Mouse (Mus musculus) stomach, postnatal 0 days (tissue): ENCODE results near the gene Arf5. TPM values are rescaled to one million over a fixed set of nuclear protein-coding genes. Genes with fewer than 3 reads are reported as not detected.

ENCODE experiments used
- ATAC-seq: fragments of 200-750 bp; cut with Nextera tagmentation; 2 replicates; pipeline ENCODE4 v1.8.0; 2017; ENCODE audit not compliant: low FRiP score, low TSS enrichment
- DNase-seq: peaks from one replicate; pipeline ENCODE4 v3.0.0-alpha.2; 2016; ENCODE audit warnings: low spot score
- H3K27ac ChIP-seq: fragments of 300-500 bp; sonication (generic); replicated peaks from 2 replicates; pipeline ENCODE4 v1.5.1; 2014; ENCODE audit warnings: mild to moderate bottlenecking, control low read depth
- H3K27me3 ChIP-seq: fragments of 300-500 bp; sonication (generic); 2 replicates; pipeline ENCODE4 v1.6.1; 2014; ENCODE audit warnings: low read length; ENCODE audit not compliant: control insufficient read depth, insufficient read depth
- H3K36me3 ChIP-seq: fragments of 300-500 bp; sonication (generic); 2 replicates; pipeline ENCODE4 v1.6.1; 2014; ENCODE audit warnings: low read length, mixed read lengths; ENCODE audit not compliant: control insufficient read depth, insufficient read depth
- H3K4me1 ChIP-seq: fragments of 300-500 bp; sonication (generic); replicated peaks from 2 replicates; pipeline ENCODE4 v1.6.1; 2014; ENCODE audit warnings: antibody characterized with exemption; ENCODE audit not compliant: control insufficient read depth, insufficient read depth
- H3K4me2 ChIP-seq: fragments of 300-500 bp; sonication (generic); replicated peaks from 2 replicates; pipeline ENCODE4 v1.6.1; 2014; ENCODE audit warnings: low read depth, mild to moderate bottlenecking, control low read depth, moderate library complexity
- H3K4me3 ChIP-seq: fragments of 300-500 bp; sonication (generic); 2 replicates; pipeline ENCODE4 v1.5.1; 2014; ENCODE audit warnings: low read depth, low read length, control low read depth
- H3K9ac ChIP-seq: fragments of 300-500 bp; sonication (generic); 2 replicates; pipeline ENCODE4 v1.6.1; 2014; ENCODE audit warnings: mild to moderate bottlenecking, low read length, control low read depth, mixed read lengths
- H3K9me3 ChIP-seq: fragments of 300-500 bp; sonication (generic); 2 replicates; pipeline ENCODE4 v1.6.1; 2016; ENCODE audit warnings: low read length; ENCODE audit not compliant: control insufficient read depth
- CTCF ChIP-seq: IDR thresholded peaks from 2 replicates; pipeline ENCODE4 v1.5.1; 2016; ENCODE audit warnings: antibody characterized with exemption, low read depth, mild to moderate bottlenecking, moderate library complexity
- EP300 ChIP-seq: optimal IDR thresholded peaks from 2 replicates; pipeline ENCODE3; 2016; ENCODE audit warnings: antibody characterized with exemption
- WGBS: fragments of 180-500 bp; shearing (Covaris S2); extraction: QIAGEN DNeasy Blood & Tissue Kit; methylation state at CpG from one replicate; pipeline ENCODE4 v1.1.7; 2014; 5-methylcytosine and 5-hydroxymethylcytosine counted together
- polyA plus RNA-seq: library from polyadenylated mRNA; unstranded; fragments of >200 nt; fragmentation: Nextera tagmentation; extraction: Ambion mirVana; gene quantifications from 2 replicates; pipeline ENCODE4 v1.2.1, GENCODE M21; 2015

Gene Arf5
- polyA plus RNA-seq, 1 experiment from 2014 or later = 296 TPM

- WGBS = 73% methylated on average over 14 of the region's 14 CpGs
- no peak for TF ChIP-seq EP300
- no peak for TF ChIP-seq CTCF
- Histone ChIP-seq H3K4me3 (no peak overlapping the region), H3K27me3 (no peaks in the 10 kb centered on the region), H3K4me2 (no peak overlapping the region), H3K4me1 (peaks cover 7% of the 10 kb centered on the region; the same call in 1 of the 2 replicates), H3K36me3 (peaks cover 15% of the 10 kb centered on the region), H3K9me3 (no peaks in the 10 kb centered on the region), H3K27ac (no peak overlapping the region), H3K9ac (no peak overlapping the region)
- DNase-seq (peak; percentile 43), ATAC-seq (no peak)
These were observed 4.9 kb upstream of the Arf5 start for GRCm38 (mm10) chr6:28418449-28418848.

DNA sequence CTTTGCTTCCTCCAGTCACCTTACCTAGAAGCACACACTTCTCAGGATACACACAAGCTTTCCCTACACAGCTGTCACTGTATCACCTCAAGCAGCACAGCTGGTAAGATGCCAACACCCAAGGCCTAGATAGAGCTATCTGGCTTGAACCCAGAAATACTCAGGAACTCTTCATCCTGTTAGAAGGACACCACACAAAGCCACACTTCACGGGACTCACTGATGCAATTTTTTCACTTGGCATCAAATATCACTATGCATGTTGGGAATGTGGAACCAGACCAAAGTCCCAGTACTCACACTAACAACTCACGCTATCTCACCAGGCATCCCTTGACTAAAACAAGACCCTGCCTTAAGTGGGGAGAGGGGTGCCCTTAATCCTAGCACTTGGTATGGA is 3.7 kb upstream of the Arf5 start:
- ATAC-seq = no peak
- no peak overlapping the region for H3K4me3 ChIP-seq
- peaks cover 11% of the 10 kb centered on the region; the same call in 1 of the 2 replicates for H3K4me1 ChIP-seq
- H3K36me3 ChIP-seq = peaks cover 15% of the 10 kb centered on the region
- no peak overlapping the region for H3K27ac ChIP-seq
- H3K27me3 ChIP-seq = no peaks in the 10 kb centered on the region
- no peak for DNase-seq
- no peak overlapping the region for H3K9ac ChIP-seq
- peak overlapping the region; percentile 70 for H3K4me2 ChIP-seq
- H3K9me3 ChIP-seq = no peaks in the 10 kb centered on the region
- 47% methylated on average over 2 of the region's 2 CpGs for WGBS
- TF ChIP-seq EP300 = no peak
- TF ChIP-seq CTCF = no peak

DNA sequence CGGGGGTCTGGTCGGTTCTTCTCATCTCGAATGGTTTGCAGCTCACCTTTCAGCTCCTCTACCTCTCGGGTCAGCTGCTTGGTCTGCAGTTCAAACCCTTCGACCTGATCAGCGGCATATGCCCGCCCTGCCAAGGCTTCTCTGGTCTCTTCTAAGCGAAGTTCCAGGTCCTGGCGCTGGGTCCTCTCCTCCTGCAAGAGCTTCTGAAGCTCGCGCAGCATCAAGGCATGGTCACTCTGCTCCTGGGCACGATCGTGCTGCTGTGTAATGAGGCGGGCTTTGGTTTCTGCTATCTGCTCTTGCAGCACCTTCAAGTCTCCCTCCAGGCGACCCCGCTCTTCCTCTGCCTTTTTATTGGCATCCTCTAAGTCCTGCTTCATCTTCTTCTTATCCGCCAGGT is 3.0 kb upstream of the Arf5 start:
- peak overlapping the region; percentile 58 for H3K4me3 ChIP-seq
- no peak overlapping the region for H3K27ac ChIP-seq
- no peak for TF ChIP-seq CTCF
- peak overlapping the region; percentile 70 for H3K4me2 ChIP-seq
- 71% methylated on average over 17 of the region's 17 CpGs for WGBS
- no peak for ATAC-seq
- no peak for DNase-seq
- peak overlapping the region; percentile 84; the same call in 1 of the 2 replicates for H3K9ac ChIP-seq
- H3K9me3 ChIP-seq = no peaks in the 10 kb centered on the region
- H3K36me3 ChIP-seq = peaks cover 14% of the 10 kb centered on the region
- H3K27me3 ChIP-seq = no peaks in the 10 kb centered on the region
- peaks cover 11% of the 10 kb centered on the region; the same call in 1 of the 2 replicates for H3K4me1 ChIP-seq

DNA sequence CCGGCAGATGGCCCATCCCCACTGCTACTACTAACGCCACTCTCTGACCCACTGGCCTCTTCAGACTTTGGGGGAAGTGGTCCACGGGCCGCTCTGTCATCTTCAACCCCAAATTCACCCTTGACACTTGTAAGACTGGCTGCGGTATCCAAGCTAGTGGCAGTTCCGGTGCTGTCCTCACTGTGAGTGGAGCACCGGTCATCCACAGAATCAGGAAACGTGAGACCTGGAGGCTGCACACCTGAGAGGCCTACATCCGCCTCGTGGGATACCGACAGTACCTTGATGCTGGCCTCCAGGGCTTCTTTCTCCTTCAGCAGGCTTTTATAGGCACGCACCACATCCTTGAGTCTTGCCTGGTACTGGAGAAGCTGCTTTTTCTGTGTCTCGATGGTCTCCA is 2.5 kb upstream of the Arf5 start:
- WGBS = 17% methylated on average over 13 of the region's 13 CpGs
- Histone ChIP-seq H3K36me3 (peaks cover 12% of the 10 kb centered on the region), H3K4me3 (peak overlapping the region; percentile 58), H3K9me3 (no peaks in the 10 kb centered on the region), H3K27me3 (no peaks in the 10 kb centered on the region), H3K4me1 (peaks cover 11% of the 10 kb centered on the region; the same call in 1 of the 2 replicates), H3K4me2 (peak overlapping the region; percentile 70), H3K9ac (peak overlapping the region; percentile 84), H3K27ac (peak overlapping the region; percentile 81)
- TF ChIP-seq CTCF = no peak
- no peak for TF ChIP-seq EP300
- ATAC-seq (no peak), DNase-seq (peak; percentile 33)

- Histone ChIP-seq H3K9me3 (no peaks in the 10 kb centered on the region), H3K4me3 (peak overlapping the region; percentile 58), H3K27me3 (no peaks in the 10 kb centered on the region), H3K4me2 (peak overlapping the region; percentile 70), H3K9ac (peak overlapping the region; percentile 84), H3K36me3 (peaks cover 12% of the 10 kb centered on the region), H3K27ac (peak overlapping the region; percentile 81), H3K4me1 (peaks cover 11% of the 10 kb centered on the region; the same call in 1 of the 2 replicates)
- DNase-seq = peak; percentile 100
- TF ChIP-seq EP300 (no peak), CTCF (peak; percentile 88)
- WGBS = under 1% methylated on average over 26 of the region's 27 CpGs
- ATAC-seq = peak; percentile 97
These were observed 1.8 kb upstream of the Arf5 start for GRCm38 (mm10) chr6:28421469-28422000.

DNA sequence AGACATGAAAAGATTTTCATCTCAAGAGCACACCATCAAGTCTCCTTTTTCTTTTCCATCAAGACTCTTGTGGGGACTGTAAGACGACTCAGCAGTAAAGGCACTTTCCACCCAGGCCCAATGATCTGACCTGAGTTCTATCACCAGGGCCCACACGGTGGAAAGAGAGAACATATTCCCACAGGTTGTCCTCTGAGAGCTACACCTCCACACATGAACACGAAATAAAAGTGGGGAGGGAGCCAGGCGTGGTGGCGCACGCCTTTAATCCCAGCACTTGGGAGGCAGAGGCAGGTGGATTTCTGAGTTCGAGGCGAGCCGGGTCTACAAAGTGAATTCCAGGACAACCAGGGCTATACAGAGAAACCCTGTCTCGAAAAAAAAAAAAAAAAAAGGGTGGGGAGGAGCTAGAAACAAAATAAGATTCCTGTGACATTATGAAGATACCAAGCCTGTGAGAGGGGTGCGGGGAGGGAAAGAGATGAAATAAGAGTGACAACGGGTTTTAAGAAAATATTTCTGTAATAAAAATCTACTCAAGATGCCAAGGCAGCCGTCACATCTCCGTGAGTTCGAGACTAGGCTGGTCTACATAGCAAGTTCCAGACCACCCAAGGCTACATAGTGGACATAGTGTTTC is 589 bp upstream of the Arf5 start:
- no peaks in the 10 kb centered on the region for H3K9me3 ChIP-seq
- H3K36me3 ChIP-seq = peaks cover 6% of the 10 kb centered on the region
- ATAC-seq (no peak), DNase-seq (no peak)
- no peak for TF ChIP-seq EP300
- TF ChIP-seq CTCF = no peak
- WGBS = 63% methylated on average over 15 of the region's 15 CpGs
- H3K27ac ChIP-seq = 0 out of 2 replicates have a peak overlapping the region, but pooled peaks have one; percentile 61
- H3K9ac ChIP-seq = no peak overlapping the region
- H3K4me2 ChIP-seq = peak overlapping the region; percentile 76
- H3K4me1 ChIP-seq = peaks cover 11% of the 10 kb centered on the region; the same call in 1 of the 2 replicates
- H3K4me3 ChIP-seq = peak overlapping the region; percentile 96
- no peaks in the 10 kb centered on the region for H3K27me3 ChIP-seq
